Mouse (Mus musculus): Measurements from ENCODE around the gene Tnfsfm13. TPM values are rescaled to one million over a fixed set of nuclear protein-coding genes. Genes with fewer than 3 reads are reported as not detected.
"Not testable (repeated sequence)": the region's sequence is repeated elsewhere in the genome, so short reads cannot be mapped to it uniquely, and the experiment has no call there.

Gene Tnfsfm13
- total RNA-seq, 2 experiments from 2014 or later, result 1.3 to 1.4 TPM

- no peak for DNase-seq (ENCODE audit: extremely low spot score in 1 of 2, low spot score in 1 of 2)
Measured at GRCm38 (mm10) chr11:69706775-69707479, 11.0 kb upstream of the Tnfsfm13 start.

- DNase-seq (ENCODE audit: extremely low spot score in 1 of 2, low spot score in 1 of 2), result no peak
Measured at GRCm38 (mm10) chr11:69704613-69705010, 8.7 kb upstream of the Tnfsfm13 start.

DNA sequence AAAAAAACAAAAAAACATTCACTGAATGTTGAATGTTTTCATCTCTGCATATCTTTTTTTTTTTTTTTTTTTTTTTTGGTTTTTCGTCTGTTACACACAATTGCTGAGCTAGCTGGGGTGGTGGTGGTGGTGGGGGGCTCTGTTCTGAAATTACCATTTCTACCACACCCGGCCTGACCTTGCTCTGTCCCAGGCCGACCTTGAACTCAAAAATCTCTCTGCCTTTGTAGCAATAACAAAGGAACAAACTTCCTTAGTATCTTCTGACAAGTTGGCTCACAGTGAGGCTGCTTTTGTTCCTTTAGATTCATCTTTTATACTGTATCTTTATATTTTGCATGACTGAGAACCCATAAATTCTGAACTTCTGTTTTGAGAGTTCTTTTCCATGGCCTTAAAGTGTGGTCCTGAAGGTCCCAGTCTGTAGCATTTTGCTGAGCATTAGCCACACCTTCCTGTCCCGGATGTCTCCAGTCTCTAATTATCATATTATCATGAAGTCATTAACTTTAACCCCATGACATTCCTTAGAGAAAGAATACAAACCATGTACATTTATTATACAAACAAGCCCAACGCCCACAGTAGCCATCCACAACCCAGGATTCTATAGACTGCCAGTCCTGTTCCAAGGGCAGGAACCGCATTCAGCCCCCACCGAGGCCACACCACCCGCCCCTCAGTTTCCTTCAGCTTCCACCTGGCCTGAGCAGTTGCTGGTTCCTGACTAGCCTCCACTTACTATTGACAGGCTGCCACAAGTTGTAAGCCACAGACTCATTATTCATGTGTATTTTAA lies 8.1 kb upstream of the Tnfsfm13 start:
- no peak for DNase-seq (ENCODE audit: extremely low spot score in 1 of 2, low spot score in 1 of 2)

- not testable (repeated sequence) for DNase-seq (ENCODE audit: extremely low spot score in 1 of 2, low spot score in 1 of 2)
Measured at GRCm38 (mm10) chr11:69703381-69703780, 7.5 kb upstream of the Tnfsfm13 start.

DNA sequence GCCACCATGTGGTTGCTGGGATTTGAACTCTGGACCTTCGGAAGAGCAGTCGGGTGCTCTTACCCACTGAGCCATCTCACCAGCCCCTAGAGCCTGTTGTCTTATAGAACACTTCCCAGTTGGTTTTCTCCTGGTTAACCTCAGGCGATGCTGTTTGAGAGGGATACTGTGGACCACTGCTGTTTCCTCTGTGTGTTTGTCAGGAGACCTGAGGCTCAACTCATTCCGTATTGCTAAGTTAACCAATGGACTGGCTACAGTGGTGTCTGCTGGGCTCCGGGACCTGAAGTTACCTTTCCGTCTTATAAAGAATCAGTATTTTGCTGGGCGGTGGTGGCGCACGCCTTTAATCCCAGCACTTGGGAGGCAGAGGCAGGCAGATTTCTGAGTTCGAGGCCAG lies 7.0 kb upstream of the Tnfsfm13 start:
- not testable (repeated sequence) for DNase-seq (ENCODE audit: extremely low spot score in 1 of 2, low spot score in 1 of 2)

GRCm38 (mm10) chr11:69699595-69699994 lies 3.7 kb upstream of the Tnfsfm13 start:
- no peak for DNase-seq (ENCODE audit: extremely low spot score in 1 of 2, low spot score in 1 of 2)

DNA sequence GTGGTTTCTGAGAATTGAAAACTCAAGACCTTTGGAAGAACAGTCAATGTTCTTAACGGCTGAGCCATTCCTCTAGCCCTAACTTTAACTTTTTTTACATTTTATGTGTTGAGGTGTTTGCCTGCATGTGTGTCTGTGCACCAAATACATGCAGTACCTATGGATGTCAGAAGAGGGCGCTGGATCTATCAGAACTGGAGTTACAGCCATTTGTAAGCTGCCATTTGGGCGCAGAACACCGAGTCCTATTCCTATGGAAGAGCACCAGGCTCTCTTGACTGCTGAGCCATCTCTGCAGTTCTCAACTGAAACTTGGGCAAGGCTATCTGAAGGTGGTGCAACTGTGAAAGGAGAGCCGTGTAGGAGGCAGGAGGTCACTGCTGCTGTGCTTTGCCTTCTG lies 2.7 kb upstream of the Tnfsfm13 start:
- DNase-seq (ENCODE audit: extremely low spot score in 1 of 2, low spot score in 1 of 2), result no peak

- no peak for DNase-seq (ENCODE audit: extremely low spot score in 1 of 2, low spot score in 1 of 2)
Measured at GRCm38 (mm10) chr11:69697396-69697795, 1.5 kb upstream of the Tnfsfm13 start.

DNA sequence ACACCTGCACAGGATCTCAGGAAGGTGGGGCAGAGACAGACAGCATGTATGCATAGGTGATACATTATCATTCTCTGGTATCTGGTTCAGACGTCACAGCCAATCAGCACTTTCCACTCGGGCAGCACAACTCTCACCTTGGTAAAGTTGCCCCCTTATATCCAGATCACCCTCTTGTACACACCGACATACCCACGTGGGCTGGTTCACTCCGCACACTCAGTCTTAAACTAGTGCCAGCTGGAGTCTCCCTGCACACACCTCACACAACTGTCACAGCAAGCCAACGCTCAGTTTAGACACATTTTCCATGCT lies 895 bp downstream of the Tnfsfm13 start:
- DNase-seq (ENCODE audit: extremely low spot score in 1 of 2, low spot score in 1 of 2), result no peak

GRCm38 (mm10) chr11:69693421-69693965 lies 2.4 kb downstream of the Tnfsfm13 start:
- DNase-seq (ENCODE audit: extremely low spot score in 1 of 2, low spot score in 1 of 2), result no peak

DNA sequence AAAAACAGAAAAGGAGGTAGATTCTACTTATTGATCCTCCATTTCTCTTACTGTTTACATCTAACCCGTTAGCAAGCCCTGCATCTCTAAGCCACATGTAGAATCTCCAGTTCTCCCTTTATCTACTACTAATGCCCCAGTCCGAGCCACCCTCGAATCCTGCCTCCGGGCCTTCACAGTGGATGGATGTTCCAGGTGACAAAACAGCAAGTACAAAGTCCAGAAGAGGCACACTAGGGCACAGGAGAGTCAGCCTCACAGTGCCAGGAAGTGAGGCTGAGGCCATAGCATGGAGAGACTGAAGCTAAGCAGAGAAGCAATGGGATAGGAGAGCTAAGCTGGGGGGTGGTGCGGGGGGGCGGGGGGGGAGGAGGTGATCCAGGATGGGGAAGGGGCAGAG lies 3.0 kb downstream of the Tnfsfm13 start:
- no peak for DNase-seq (ENCODE audit: extremely low spot score in 1 of 2, low spot score in 1 of 2)

- DNase-seq (ENCODE audit: extremely low spot score in 1 of 2, low spot score in 1 of 2), result no peak
Measured at GRCm38 (mm10) chr11:69692196-69692811, 3.6 kb downstream of the Tnfsfm13 start.

DNA sequence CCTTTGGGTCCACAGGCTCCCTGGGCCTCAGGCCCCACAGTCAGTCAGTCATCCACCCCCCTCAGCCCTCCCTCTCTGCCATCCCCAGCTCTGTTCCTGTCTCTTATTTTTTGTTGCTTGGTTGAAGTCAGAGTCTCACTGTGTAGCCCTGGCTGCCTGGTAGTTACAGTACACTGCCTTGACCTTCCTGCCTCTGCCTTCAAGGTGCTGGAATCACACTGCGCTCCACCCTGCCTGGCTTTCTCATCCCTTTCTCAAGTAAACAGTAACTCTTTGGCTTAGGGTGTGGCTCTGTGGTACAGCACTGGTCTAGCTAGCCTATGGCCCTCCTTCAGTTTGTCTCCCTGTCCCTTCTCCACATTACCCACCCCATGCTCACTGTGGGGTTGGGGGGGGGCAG lies 6.0 kb downstream of the Tnfsfm13 start:
- DNase-seq (ENCODE audit: extremely low spot score in 1 of 2, low spot score in 1 of 2), result no peak

DNA sequence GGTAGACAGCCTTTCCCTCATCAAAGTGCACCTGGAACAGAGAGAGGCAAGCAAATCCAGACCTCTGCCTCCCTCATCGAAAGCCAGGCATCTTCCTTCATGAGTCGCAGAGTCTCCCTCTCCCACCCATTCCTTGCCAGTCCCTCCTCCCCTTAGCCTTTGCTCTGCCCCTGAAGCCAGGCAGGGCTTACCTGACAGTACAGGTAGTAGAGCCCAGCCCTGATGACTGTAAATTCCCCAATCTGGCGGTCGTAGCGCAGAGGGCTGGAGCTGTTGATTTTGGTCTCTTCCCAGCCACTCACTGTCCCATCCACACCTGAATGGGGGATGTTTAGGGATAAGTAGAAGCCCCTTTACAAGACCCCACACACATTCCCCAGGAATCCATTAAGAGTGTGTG lies 8.8 kb downstream of the Tnfsfm13 start:
- DNase-seq (ENCODE audit: extremely low spot score in 1 of 2, low spot score in 1 of 2), result no peak

DNA sequence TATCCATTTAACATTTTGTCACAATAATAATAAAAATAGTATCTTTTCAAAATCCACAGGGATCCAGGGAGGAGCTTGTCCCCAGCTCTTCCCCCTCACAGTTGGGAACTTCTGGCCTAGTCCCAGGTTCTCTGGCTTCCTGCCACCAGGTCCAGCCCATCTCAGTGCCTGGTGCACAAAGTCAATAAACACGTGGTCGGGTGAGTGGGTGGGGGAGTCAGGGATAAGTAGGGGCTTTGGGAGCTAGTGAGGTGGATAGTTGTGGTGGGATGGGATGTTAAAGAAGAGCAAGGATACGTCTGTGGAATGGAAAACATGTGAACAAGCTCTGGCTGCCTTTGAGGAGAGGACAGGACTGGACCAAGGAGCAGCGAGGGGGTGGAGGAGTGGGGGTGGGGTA lies 9.5 kb downstream of the Tnfsfm13 start:
- DNase-seq (ENCODE audit: extremely low spot score in 1 of 2, low spot score in 1 of 2), result peak in 1 of 2 experiments; percentile 60

- DNase-seq (ENCODE audit: extremely low spot score in 1 of 2, low spot score in 1 of 2), result no peak
Measured at GRCm38 (mm10) chr11:69685526-69686148, 10.3 kb downstream of the Tnfsfm13 start, which contains the start of gene Tnfsf13. Gene Tnfsf13, minus strand, starts transcription at chr11:69685784.

DNA sequence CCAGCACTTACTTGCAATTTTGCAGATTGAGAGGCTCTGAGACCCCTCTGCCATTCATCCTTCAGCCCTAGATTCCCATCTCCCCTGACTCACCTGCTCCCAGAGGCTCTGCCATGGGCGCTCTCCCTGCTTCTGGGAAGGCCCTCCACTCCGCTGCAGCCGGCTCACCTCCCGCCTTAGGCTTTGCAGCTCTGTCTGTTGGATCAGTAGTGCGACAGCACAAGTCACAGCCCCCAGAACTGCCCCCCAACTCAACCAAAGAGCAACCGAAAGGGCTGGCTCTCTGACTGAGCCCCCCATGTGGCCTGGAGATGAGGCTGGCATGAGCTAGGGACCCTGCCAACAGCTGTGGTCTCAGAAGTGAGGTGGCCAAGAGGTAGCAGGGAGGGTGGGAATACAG lies 11.0 kb downstream of the Tnfsfm13 start:
- DNase-seq (ENCODE audit: extremely low spot score in 1 of 2, low spot score in 1 of 2), result no peak

- no peak for DNase-seq (ENCODE audit: extremely low spot score in 1 of 2, low spot score in 1 of 2)
Measured at GRCm38 (mm10) chr11:69684128-69684745, 11.7 kb downstream of the Tnfsfm13 start.

DNA sequence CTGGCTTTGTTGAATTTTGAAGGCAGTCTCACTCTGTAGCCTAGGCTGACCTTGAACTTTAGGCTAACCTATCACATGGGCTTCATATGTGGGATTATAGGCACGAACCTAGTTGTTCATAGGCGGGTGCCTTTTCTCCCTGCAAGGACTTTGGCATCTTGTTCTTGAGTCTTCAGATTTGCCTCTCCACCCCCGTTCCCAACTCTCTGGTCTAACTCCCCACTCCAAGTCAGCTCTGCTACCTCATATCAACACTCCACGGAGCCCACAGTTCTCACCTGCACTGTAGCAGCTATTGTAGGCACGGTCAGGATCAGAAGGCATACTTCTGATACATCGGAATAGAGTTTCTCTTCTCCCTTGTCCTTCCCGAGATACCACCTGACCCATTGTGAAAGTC lies 12.3 kb downstream of the Tnfsfm13 start:
- no peak for DNase-seq (ENCODE audit: extremely low spot score in 1 of 2, low spot score in 1 of 2)

DNA sequence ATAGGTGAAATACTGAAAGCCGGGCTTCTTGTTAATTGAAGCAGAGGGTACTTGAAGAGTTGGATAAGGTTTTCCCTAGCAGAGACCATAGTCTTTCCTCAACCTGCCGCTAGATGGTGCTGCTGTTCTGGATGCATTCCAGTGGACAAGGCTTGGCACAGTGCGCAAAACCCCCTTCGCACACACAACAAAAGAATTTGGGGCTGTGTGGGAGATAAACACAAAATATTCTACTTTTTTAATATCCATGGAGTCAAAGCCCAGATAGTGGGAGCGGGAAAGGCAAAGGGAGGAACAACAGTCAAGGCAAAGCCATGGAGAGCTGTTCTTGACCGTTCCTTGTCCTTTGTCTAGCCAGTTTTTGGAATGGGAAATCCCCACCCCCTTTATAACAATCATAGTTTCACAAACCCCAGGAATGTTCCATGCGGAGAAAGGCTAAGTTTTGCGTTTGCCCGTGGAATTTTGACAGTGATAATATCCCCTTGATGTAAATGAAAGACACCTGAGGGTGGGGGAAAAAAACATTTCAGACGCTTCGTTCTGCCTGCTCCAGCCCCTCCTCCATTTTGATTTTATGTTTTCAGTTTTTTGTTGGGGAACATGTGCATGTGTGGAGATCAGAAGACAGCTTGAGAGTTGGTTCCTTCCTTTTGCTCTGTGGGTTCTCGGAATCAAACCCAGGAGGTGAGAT lies 12.9 kb downstream of the Tnfsfm13 start:
- DNase-seq (ENCODE audit: extremely low spot score in 1 of 2, low spot score in 1 of 2), result peak; percentile 81 to 97
